24 mouse cellular contexts compared by ENCODE assay signal in genomic region chr1:106882723-106883122, GRCm38 (mm10). TPM values are rescaled to one million over a fixed set of nuclear protein-coding genes. Genes with fewer than 3 reads are reported as not detected.
DNase-seq lines count a peak whose midpoint lies in the region; ATAC-seq and TF ChIP-seq lines count a peak whose summit lies in the region.
"Had no signal": no experiment of that assay in that cellular context is flagged by ENCODE, and none has a peak within 500 bp of the region (broad histone marks: within the 10 kb centered on the region; RNA-seq: fewer than 3 reads in every experiment).

No protein-coding gene starts in this region.

- TF ChIP-seq CTCF in liver, adult 2 months (IDR thresholded peaks at IDR 0.05; ENCODE audit: low read depth, low read length): no peak
- no peak for TF ChIP-seq CTCF in liver, postnatal 0 days (IDR thresholded peaks at IDR 0.05; ENCODE audit: low read depth)
- TF ChIP-seq CTCF in CH12.LX (conservative IDR thresholded peaks at IDR 0.05 in 1 of 2, IDR thresholded peaks at IDR 0.05 in 1 of 2; ENCODE audit: low read depth in 2 of 2, low read length in 2 of 2): no peak

- no peaks in the 10 kb centered on the region for H3K27me3 ChIP-seq in liver, adult 2 months (ENCODE audit: control insufficient read depth, insufficient read depth, low read length)
- H3K27me3 ChIP-seq in liver, postnatal 0 days (ENCODE audit: insufficient read depth, low read length): no peaks in the 10 kb centered on the region
- peaks cover 30% of the 10 kb centered on the region for H3K27me3 ChIP-seq in CH12.LX (replicated peaks)
- no peaks in the 10 kb centered on the region for H3K27me3 ChIP-seq in hindbrain, embryonic 14.5 days (ENCODE audit: control insufficient read depth, insufficient read depth, low read length)
- H3K27me3 ChIP-seq: embryonic facial prominence, embryonic 12.5 days; forebrain, embryonic 15.5 days; hindbrain, embryonic 12.5 days had no signal

- TF ChIP-seq POLR2A in liver, adult 2 months (IDR thresholded peaks at IDR 0.05; ENCODE audit: extremely low read depth, insufficient read depth, low read length): no peak
- no peak for TF ChIP-seq POLR2A in CH12.LX (IDR thresholded peaks at IDR 0.05; ENCODE audit: low read depth, low read length)

- TF ChIP-seq EP300 in liver, postnatal 0 days (IDR thresholded peaks at IDR 0.05; ENCODE audit: low read depth): no peak
- no peak for TF ChIP-seq EP300 in CH12.LX (IDR thresholded peaks at IDR 0.05; ENCODE audit: low read length)

- H3K4me2 ChIP-seq in liver, postnatal 0 days (ENCODE audit: low read depth, low read length): no peak overlapping the region
- H3K4me2 ChIP-seq in CH12.LX (ENCODE audit: insufficient read depth, low read depth, poor library complexity, severe bottlenecking): no peak overlapping the region
- H3K4me2 ChIP-seq in hindbrain, embryonic 14.5 days (replicated peaks): no peak overlapping the region
- H3K4me2 ChIP-seq: embryonic facial prominence, embryonic 12.5 days; forebrain, embryonic 15.5 days; hindbrain, embryonic 12.5 days had no signal

- no peaks in the 10 kb centered on the region for H3K4me1 ChIP-seq in liver, adult 2 months (ENCODE audit: control insufficient read depth, insufficient read depth, low read length)
- no peaks in the 10 kb centered on the region for H3K4me1 ChIP-seq in liver, postnatal 0 days (ENCODE audit: insufficient read depth)
- no peaks in the 10 kb centered on the region for H3K4me1 ChIP-seq in CH12.LX (ENCODE audit: control insufficient read depth in 1 of 2, insufficient read depth in 2 of 2)
- no peaks in the 10 kb centered on the region for H3K4me1 ChIP-seq in hindbrain, embryonic 14.5 days (replicated peaks; ENCODE audit: control insufficient read depth, insufficient read depth, low read length)
- H3K4me1 ChIP-seq: embryonic facial prominence, embryonic 12.5 days; forebrain, embryonic 15.5 days; hindbrain, embryonic 12.5 days had no signal

- no peak for ATAC-seq in liver, postnatal 0 days
- ATAC-seq in common myeloid progenitor, adult 5-6 weeks (replicated peaks; ENCODE audit: low read depth, poor library complexity, severe bottlenecking): peak; percentile 46; the same call in 1 of the 2 replicates
- ATAC-seq in hindbrain, embryonic 14.5 days (ENCODE audit: low FRiP score): no peak
- ATAC-seq: forebrain, embryonic 15.5 days; hindbrain, postnatal 0 days had no signal

- WGBS in liver, adult 2 months: 54% methylated on average over 4 of the region's 4 CpGs
- 52% methylated on average over 4 of the region's 4 CpGs for WGBS in liver, postnatal 0 days (ENCODE audit: insufficient replicate concordance)
- 86% methylated on average over 4 of the region's 4 CpGs for WGBS in hindbrain, embryonic 14.5 days

- dilution Hi-C loops in CH12.LX (cut with MboI; ENCODE audit: extremely low pct_ligation_motif_present, extremely low pct_unique_long_range_greater_than_20kb, low sequenced_read_pairs): no loop called here

- no peaks in the 10 kb centered on the region for H3K9me3 ChIP-seq in liver, postnatal 0 days (ENCODE audit: low read length)
- H3K9me3 ChIP-seq in CH12.LX (replicated peaks; ENCODE audit: low read length): no peaks in the 10 kb centered on the region
- H3K9me3 ChIP-seq in hindbrain, embryonic 14.5 days (ENCODE audit: control insufficient read depth, low read length): no peaks in the 10 kb centered on the region
- H3K9me3 ChIP-seq: embryonic facial prominence, embryonic 12.5 days; forebrain, embryonic 15.5 days; hindbrain, embryonic 12.5 days had no signal

- TF ChIP-seq RAD21 in CH12.LX (IDR thresholded peaks at IDR 0.05; ENCODE audit: low read depth, low read length): no peak

- no peaks in the 10 kb centered on the region for H3K36me3 ChIP-seq in liver, adult 2 months (ENCODE audit: control insufficient read depth, insufficient read depth, low read length)
- H3K36me3 ChIP-seq in liver, postnatal 0 days (replicated peaks; ENCODE audit: insufficient read depth, low read length): no peaks in the 10 kb centered on the region
- H3K36me3 ChIP-seq in CH12.LX (replicated peaks in 1 of 2; ENCODE audit: control insufficient read depth in 1 of 2, insufficient read depth in 1 of 2, low read length in 1 of 2): no peaks in the 10 kb centered on the region
- no peaks in the 10 kb centered on the region for H3K36me3 ChIP-seq in hindbrain, embryonic 14.5 days (replicated peaks; ENCODE audit: control insufficient read depth, insufficient read depth)
- H3K36me3 ChIP-seq: embryonic facial prominence, embryonic 12.5 days; forebrain, embryonic 15.5 days; hindbrain, embryonic 12.5 days had no signal

- no peaks in the 10 kb centered on the region for H3K79me2 ChIP-seq in liver, adult 2 months (ENCODE audit: control insufficient read depth, insufficient read depth, low read length)
- no peaks in the 10 kb centered on the region for H3K79me2 ChIP-seq in CH12.LX (replicated peaks; ENCODE audit: control insufficient read depth, extremely low read depth, insufficient read depth, poor library complexity, severe bottlenecking)

- peak; percentile 13 for DNase-seq in liver, adult 2 months (ENCODE audit: extremely low read depth, low read depth, low spot score)
- no peak for DNase-seq in liver, postnatal 0 days
- DNase-seq in CH12.LX (ENCODE audit: extremely low read depth): no peak
- DNase-seq in B cell, adult 2 months: no peak
- no peak for DNase-seq in frontal cortex, postnatal 25 days (ENCODE audit: low spot score in 2 of 2)
- no peak for DNase-seq in hindbrain, embryonic 14.5 days (ENCODE audit: low spot score)
- DNase-seq: adrenal gland, postnatal 14 days; cerebellum, adult 2 months; cerebellum, postnatal 10 days; gastrocnemius, postnatal 14 days; heart, postnatal 10 days; heart, postnatal 4 days; kidney, adult 11 months had no signal

- H3K27ac ChIP-seq in liver, adult 2 months (replicated peaks; ENCODE audit: insufficient read depth, low read depth, low read length): no peak overlapping the region
- H3K27ac ChIP-seq in liver, postnatal 0 days (ENCODE audit: low read depth): no peak overlapping the region
- no peak overlapping the region for H3K27ac ChIP-seq in CH12.LX (ENCODE audit: insufficient read depth, low read depth)
- no peak overlapping the region for H3K27ac ChIP-seq in hindbrain, embryonic 14.5 days
- H3K27ac ChIP-seq: embryonic facial prominence, embryonic 12.5 days; forebrain, embryonic 15.5 days; hindbrain, embryonic 12.5 days; hindbrain, postnatal 0 days had no signal

- H3K4me3 ChIP-seq in liver, adult 2 months (ENCODE audit: insufficient read depth, low read depth, low read length): no peak overlapping the region
- H3K4me3 ChIP-seq in liver, postnatal 0 days (ENCODE audit: low read depth, low read length): no peak overlapping the region
- no peak overlapping the region for H3K4me3 ChIP-seq in CH12.LX (replicated peaks in 1 of 3; ENCODE audit: low read depth in 2 of 3, low read length in 2 of 3, poor library complexity in 1 of 3)
- no peak overlapping the region for H3K4me3 ChIP-seq in hindbrain, embryonic 14.5 days (replicated peaks; ENCODE audit: low read length)
- H3K4me3 ChIP-seq: embryonic facial prominence, embryonic 12.5 days; forebrain, embryonic 15.5 days; hindbrain, embryonic 12.5 days had no signal

- no peak overlapping the region for H3K9ac ChIP-seq in liver, adult 2 months (ENCODE audit: low read depth, low read length)
- H3K9ac ChIP-seq in liver, postnatal 0 days (replicated peaks): no peak overlapping the region
- H3K9ac ChIP-seq in CH12.LX (ENCODE audit: insufficient read depth, low read depth): no peak overlapping the region
- no peak overlapping the region for H3K9ac ChIP-seq in hindbrain, embryonic 14.5 days
- H3K9ac ChIP-seq: embryonic facial prominence, embryonic 12.5 days; forebrain, embryonic 15.5 days; hindbrain, embryonic 12.5 days had no signal

- in situ Hi-C loops in CH12.LX (cut with MboI; ENCODE audit: low pct_ligation_motif_present, low pct_unique_long_range_greater_than_20kb, low sequenced_read_pairs): no loop called here

TF ChIP-seq in CH12.LX, 34 proteins besides CTCF, POLR2A, EP300 and RAD21:
- TF ChIP-seq BHLHE40 (IDR thresholded peaks at IDR 0.05; ENCODE audit: low read depth, low read length) (0 out of 2 replicates have a peak, but pooled peaks have one; percentile 8), KAT2A (IDR thresholded peaks at IDR 0.05; ENCODE audit: insufficient replicate concordance, low read length) (no peak)
TF ChIP-seq in CH12.LX: peak in this region for 1.

RNA-seq across cellular contexts. Expression of gene Serpinb5, which starts 21.8 kb away (rescaled TPM):
- total RNA-seq in liver, adult 2 months (2014; rRNA removed): not detected in 2 replicates
- not detected in 2 replicates for polyA plus RNA-seq in liver, adult 2 months (2012; rRNA removed)
- not detected in 2 replicates for polyA plus RNA-seq in liver, postnatal 0 days (2015; fragmentation: Nextera tagmentation; extraction: Ambion mirVana)
- not detected in 2 replicates for total RNA-seq in CH12.LX (2012; rRNA removed)
- total RNA-seq in CH12.LX (2014; rRNA removed): not detected in 2 replicates
- polyA plus RNA-seq in CH12.LX (2012; ENCODE audit: insufficient read length, low read depth): not detected in 2 replicates
- not detected in 2 replicates for total RNA-seq in common myeloid progenitor, adult 5-6 weeks (2017)
- 0.19 TPM in 1 of 2 replicates, not detected in the other for polyA plus RNA-seq in hindbrain, embryonic 14.5 days (2014; fragmentation: Nextera tagmentation; extraction: Ambion mirVana)
- total RNA-seq: adrenal gland, postnatal 14 days; gastrocnemius, adult 18-20 months; gastrocnemius, postnatal 14 days; heart, postnatal 10 days; heart, postnatal 4 days had no signal
- polyA plus RNA-seq: C2C12; forebrain, embryonic 11.5 days; forebrain, embryonic 15.5 days; heart, embryonic 14.5 days had no signal

RNA-seq across cellular contexts. Expression of gene Serpinb12, which starts 51.5 kb away (rescaled TPM):
- not detected in 2 replicates for total RNA-seq in liver, adult 2 months (2014; rRNA removed)
- not detected in 2 replicates for polyA plus RNA-seq in liver, adult 2 months (2012; rRNA removed)
- not detected in 2 replicates for polyA plus RNA-seq in liver, postnatal 0 days (2015; fragmentation: Nextera tagmentation; extraction: Ambion mirVana)
- total RNA-seq in CH12.LX (2012; rRNA removed) (not detected in 2 replicates), CH12.LX (2014; rRNA removed) (not detected in 2 replicates)
- not detected in 2 replicates for polyA plus RNA-seq in CH12.LX (2012; ENCODE audit: insufficient read length, low read depth)
- not detected in 2 replicates for total RNA-seq in common myeloid progenitor, adult 5-6 weeks (2017)
- 0.12 TPM in 1 of 2 replicates, not detected in the other for polyA plus RNA-seq in hindbrain, embryonic 14.5 days (2014; fragmentation: Nextera tagmentation; extraction: Ambion mirVana)
- total RNA-seq: adrenal gland, postnatal 14 days; gastrocnemius, adult 18-20 months; heart, postnatal 10 days; heart, postnatal 4 days; hindbrain, postnatal 0 days had no signal
- polyA plus RNA-seq: C2C12; cerebellum, adult 2 months; cortical plate, adult 2 months; embryonic facial prominence, embryonic 12.5 days; forebrain, embryonic 11.5 days; forebrain, embryonic 15.5 days; hindbrain, embryonic 12.5 days; intestine, embryonic 14.5 days had no signal
